Mouse (Mus musculus): ENCODE results near the gene Nup107. TPM values are rescaled to one million over a fixed set of nuclear protein-coding genes. Genes with fewer than 3 reads are reported as not detected.

Gene Nup107
- total and polyA plus RNA-seq, 3 experiments, result 47.7 to 97.0 (median 82.0) TPM

GRCm38 (mm10) chr10:117812501-117812900 lies 20.0 kb upstream of the Nup107 start:
- dilution Hi-C loops (cut with MboI; ENCODE audit: extremely low pct_ligation_motif_present, extremely low pct_unique_long_range_greater_than_20kb, low sequenced_read_pairs), result no loop called here
- in situ Hi-C loops (cut with MboI; ENCODE audit: low pct_ligation_motif_present, low pct_unique_long_range_greater_than_20kb, low sequenced_read_pairs), result no loop called here
- H3K27ac ChIP-seq (ENCODE audit: insufficient read depth, low read depth), result no peak overlapping the region
- peaks cover 31 to 71% of the 10 kb centered on the region in 2 experiments for H3K36me3 ChIP-seq (replicated peaks in 1 of 2; ENCODE audit: control insufficient read depth in 1 of 2, insufficient read depth in 1 of 2, low read length in 1 of 2)
- no peak overlapping the region for H3K4me3 ChIP-seq (replicated peaks in 1 of 3; ENCODE audit: low read depth in 2 of 3, low read length in 2 of 3, poor library complexity in 1 of 3)
- no peaks in the 10 kb centered on the region for H3K79me2 ChIP-seq (replicated peaks; ENCODE audit: control insufficient read depth, extremely low read depth, insufficient read depth, poor library complexity, severe bottlenecking)
- H3K4me2 ChIP-seq (ENCODE audit: insufficient read depth, low read depth, poor library complexity, severe bottlenecking), result no peak overlapping the region
- H3K4me1 ChIP-seq (ENCODE audit: control insufficient read depth in 1 of 2, insufficient read depth in 2 of 2), result peaks cover 0 to 27% of the 10 kb centered on the region in 2 experiments; a peak in 2 of 4 replicates
- TF ChIP-seq UBTF (IDR thresholded peaks at IDR 0.05; ENCODE audit: low read depth, low read length) (no peak), SIN3A (IDR thresholded peaks at IDR 0.05; ENCODE audit: low read length) (no peak), ZKSCAN1 (IDR thresholded peaks at IDR 0.05; ENCODE audit: borderline replicate concordance, low read depth, low read length) (no peak), POLR2AphosphoS2 (IDR thresholded peaks at IDR 0.05; ENCODE audit: low read depth, low read length) (no peak), CHD1 (IDR thresholded peaks at IDR 0.05; ENCODE audit: low read depth, low read length) (no peak), CTCF (conservative IDR thresholded peaks at IDR 0.05 in 1 of 2, IDR thresholded peaks at IDR 0.05 in 1 of 2; ENCODE audit: low read depth in 2 of 2, low read length in 2 of 2) (no peak), PAX5 (IDR thresholded peaks at IDR 0.05; ENCODE audit: low read length) (no peak), IRF4 (IDR thresholded peaks at IDR 0.05; ENCODE audit: low read depth, low read length) (no peak)
- no peaks in the 10 kb centered on the region for H3K27me3 ChIP-seq (replicated peaks)
- H3K9me3 ChIP-seq (replicated peaks; ENCODE audit: low read length), result no peaks in the 10 kb centered on the region
- H3K9ac ChIP-seq (ENCODE audit: insufficient read depth, low read depth), result no peak overlapping the region
- no peak for DNase-seq (ENCODE audit: extremely low read depth)

GRCm38 (mm10) chr10:117811555-117811954 lies 19.1 kb upstream of the Nup107 start:
- H3K4me3 ChIP-seq (replicated peaks in 1 of 3; ENCODE audit: low read depth in 2 of 3, low read length in 2 of 3, poor library complexity in 1 of 3), result no peak overlapping the region
- peaks cover 0 to 29% of the 10 kb centered on the region in 2 experiments; a peak in 2 of 4 replicates for H3K4me1 ChIP-seq (ENCODE audit: control insufficient read depth in 1 of 2, insufficient read depth in 2 of 2)
- H3K36me3 ChIP-seq (replicated peaks in 1 of 2; ENCODE audit: control insufficient read depth in 1 of 2, insufficient read depth in 1 of 2, low read length in 1 of 2), result peaks cover 23 to 66% of the 10 kb centered on the region in 2 experiments
- dilution Hi-C loops (cut with MboI; ENCODE audit: extremely low pct_ligation_motif_present, extremely low pct_unique_long_range_greater_than_20kb, low sequenced_read_pairs), result no loop called here
- no peaks in the 10 kb centered on the region for H3K9me3 ChIP-seq (replicated peaks; ENCODE audit: low read length)
- no peak for TF ChIP-seq ELF1 (IDR thresholded peaks at IDR 0.05; ENCODE audit: low read depth, low read length)
- H3K79me2 ChIP-seq (replicated peaks; ENCODE audit: control insufficient read depth, extremely low read depth, insufficient read depth, poor library complexity, severe bottlenecking), result no peaks in the 10 kb centered on the region
- H3K27me3 ChIP-seq (replicated peaks), result no peaks in the 10 kb centered on the region
- no peak for DNase-seq (ENCODE audit: extremely low read depth)
- H3K4me2 ChIP-seq (ENCODE audit: insufficient read depth, low read depth, poor library complexity, severe bottlenecking), result no peak overlapping the region
- H3K9ac ChIP-seq (ENCODE audit: insufficient read depth, low read depth), result no peak overlapping the region
- no peak overlapping the region for H3K27ac ChIP-seq (ENCODE audit: insufficient read depth, low read depth)
- in situ Hi-C loops (cut with MboI; ENCODE audit: low pct_ligation_motif_present, low pct_unique_long_range_greater_than_20kb, low sequenced_read_pairs), result no loop called here

- H3K36me3 ChIP-seq (replicated peaks in 1 of 2; ENCODE audit: control insufficient read depth in 1 of 2, insufficient read depth in 1 of 2, low read length in 1 of 2), result peaks cover 17 to 56% of the 10 kb centered on the region in 2 experiments
- H3K79me2 ChIP-seq (replicated peaks; ENCODE audit: control insufficient read depth, extremely low read depth, insufficient read depth, poor library complexity, severe bottlenecking), result no peaks in the 10 kb centered on the region
- dilution Hi-C loops (cut with MboI; ENCODE audit: extremely low pct_ligation_motif_present, extremely low pct_unique_long_range_greater_than_20kb, low sequenced_read_pairs) (no loop called here), in situ Hi-C loops (cut with MboI; ENCODE audit: low pct_ligation_motif_present, low pct_unique_long_range_greater_than_20kb, low sequenced_read_pairs) (no loop called here)
- H3K9ac ChIP-seq (ENCODE audit: insufficient read depth, low read depth), result no peak overlapping the region
- no peak overlapping the region for H3K27ac ChIP-seq (ENCODE audit: insufficient read depth, low read depth)
- H3K4me1 ChIP-seq (ENCODE audit: control insufficient read depth in 1 of 2, insufficient read depth in 2 of 2), result peaks cover 0 to 29% of the 10 kb centered on the region in 2 experiments; a peak in 2 of 4 replicates
- H3K4me3 ChIP-seq (replicated peaks in 1 of 3; ENCODE audit: low read depth in 2 of 3, low read length in 2 of 3, poor library complexity in 1 of 3), result no peak overlapping the region
- H3K9me3 ChIP-seq (replicated peaks; ENCODE audit: low read length), result no peaks in the 10 kb centered on the region
- DNase-seq (ENCODE audit: extremely low read depth), result no peak
- TF ChIP-seq POLR2A (IDR thresholded peaks at IDR 0.05; ENCODE audit: low read depth, low read length) (no peak), MYC (IDR thresholded peaks at IDR 0.05; ENCODE audit: low read depth, low read length) (no peak), CTCF (conservative IDR thresholded peaks at IDR 0.05 in 1 of 2, IDR thresholded peaks at IDR 0.05 in 1 of 2; ENCODE audit: low read depth in 2 of 2, low read length in 2 of 2) (no peak), POLR2AphosphoS2 (IDR thresholded peaks at IDR 0.05; ENCODE audit: low read depth, low read length) (no peak), EP300 (IDR thresholded peaks at IDR 0.05; ENCODE audit: low read length) (no peak), TCF12 (IDR thresholded peaks at IDR 0.05; ENCODE audit: low read depth, low read length) (no peak), CHD2 (IDR thresholded peaks at IDR 0.05; ENCODE audit: low read length) (no peak), BHLHE40 (IDR thresholded peaks at IDR 0.05; ENCODE audit: low read depth, low read length) (no peak), E2F4 (IDR thresholded peaks at IDR 0.05; ENCODE audit: insufficient replicate concordance, low read depth, low read length) (no peak), JUN (IDR thresholded peaks at IDR 0.05; ENCODE audit: insufficient read depth, low read depth, low read length) (no peak), NELFE (IDR thresholded peaks at IDR 0.05; ENCODE audit: low read depth, low read length) (no peak), USF1 (IDR thresholded peaks at IDR 0.05; ENCODE audit: low read depth, low read length) (no peak), KAT2A (IDR thresholded peaks at IDR 0.05; ENCODE audit: insufficient replicate concordance, low read length) (no peak), MXI1 (IDR thresholded peaks at IDR 0.05; ENCODE audit: low read depth, low read length) (no peak)
- H3K27me3 ChIP-seq (replicated peaks), result no peaks in the 10 kb centered on the region
- H3K4me2 ChIP-seq (ENCODE audit: insufficient read depth, low read depth, poor library complexity, severe bottlenecking), result no peak overlapping the region
These were observed 18.0 kb upstream of the Nup107 start for GRCm38 (mm10) chr10:117810506-117810905.

Data from CH12.LX (cell line).